Mouse (Mus musculus): ENCODE results near the gene Six3. TPM values are rescaled to one million over a fixed set of nuclear protein-coding genes. Genes with fewer than 3 reads are reported as not detected.

The Six3 gene
- polyA plus RNA-seq, 1 experiment from 2014 or later, result 4.0 TPM

DNA sequence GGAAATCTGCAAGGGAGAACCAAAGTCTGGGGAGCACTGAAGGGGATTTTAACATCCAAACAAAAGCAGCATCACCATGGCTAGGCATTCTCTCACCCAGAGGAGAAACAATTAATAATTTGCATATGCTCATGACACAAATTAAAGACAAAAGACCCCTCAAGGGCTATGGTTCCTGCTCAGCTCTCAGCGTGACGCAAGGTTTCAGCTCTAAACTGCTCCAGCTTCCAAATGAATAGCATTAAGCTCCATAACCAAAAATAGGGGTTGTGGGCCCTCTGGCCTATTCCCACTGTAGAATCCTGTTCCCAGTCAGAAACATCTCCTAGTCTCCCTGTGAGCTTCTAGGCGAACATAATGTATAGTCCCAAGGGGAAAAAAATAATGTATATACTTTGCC is 6.9 kb upstream of the Six3 start:
- Histone ChIP-seq H3K36me3 (no peaks in the 10 kb centered on the region), H3K4me1 (peaks cover 26% of the 10 kb centered on the region), H3K4me3 (no peak overlapping the region), H3K27ac (replicated peaks) (no peak overlapping the region), H3K9me3 (replicated peaks) (no peaks in the 10 kb centered on the region), H3K27me3 (ENCODE audit: low read depth, poor library complexity, severe bottlenecking) (peaks cover 100% of the 10 kb centered on the region)
- no peak for DNase-seq (ENCODE audit: low spot score)
- 5% methylated on average over 3 of the region's 3 CpGs for WGBS

DNA sequence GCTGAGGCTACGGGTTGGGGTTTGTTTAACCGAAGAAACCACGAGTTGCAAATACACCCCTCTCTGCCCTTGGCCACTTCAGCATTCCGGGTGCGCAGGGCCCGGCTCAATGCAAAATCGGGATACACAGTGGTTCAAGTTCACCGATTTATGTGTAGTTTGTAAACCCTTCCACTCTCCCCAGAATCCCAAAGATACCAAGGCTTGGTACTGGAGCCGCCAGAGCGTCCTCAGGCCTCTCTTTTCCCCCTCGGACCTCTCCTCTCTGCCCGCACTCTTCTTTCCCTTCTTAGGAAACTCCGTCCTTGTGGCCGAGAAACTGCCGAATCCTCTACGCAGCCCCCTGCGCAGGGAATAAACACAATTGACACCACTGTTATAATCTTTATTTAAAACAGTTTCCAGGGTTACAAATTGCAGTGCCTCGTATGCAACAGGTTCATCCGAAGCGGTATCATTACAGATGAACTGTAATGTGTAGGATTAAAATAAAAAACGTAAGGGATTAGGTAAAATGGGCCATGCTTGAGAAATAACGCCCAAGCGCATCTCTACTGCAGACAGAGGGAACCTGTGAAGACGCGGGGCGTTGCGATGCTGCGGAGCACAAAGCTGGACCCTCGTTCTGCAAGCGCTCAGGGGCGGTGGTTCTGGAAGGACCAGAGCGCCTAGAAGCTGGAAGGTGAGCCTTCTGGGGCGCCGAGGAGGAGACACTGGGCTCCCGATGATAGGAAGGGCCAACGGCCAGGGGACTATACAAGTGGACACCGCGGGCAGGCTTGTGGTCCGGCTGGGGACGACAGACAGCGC is 5.6 kb upstream of the Six3 start:
- H3K9me3 ChIP-seq (replicated peaks), result no peaks in the 10 kb centered on the region
- peak overlapping the region; percentile 46; the same call in 1 of the 2 replicates for H3K27ac ChIP-seq (replicated peaks)
- H3K27me3 ChIP-seq (ENCODE audit: low read depth, poor library complexity, severe bottlenecking), result peaks cover 100% of the 10 kb centered on the region
- peaks cover 21% of the 10 kb centered on the region for H3K4me1 ChIP-seq
- peak overlapping the region; percentile 41 for H3K4me3 ChIP-seq
- H3K36me3 ChIP-seq, result no peaks in the 10 kb centered on the region
- WGBS, result 1% methylated on average over 41 of the region's 41 CpGs
- peak; percentile 62 for DNase-seq (ENCODE audit: low spot score)

DNA sequence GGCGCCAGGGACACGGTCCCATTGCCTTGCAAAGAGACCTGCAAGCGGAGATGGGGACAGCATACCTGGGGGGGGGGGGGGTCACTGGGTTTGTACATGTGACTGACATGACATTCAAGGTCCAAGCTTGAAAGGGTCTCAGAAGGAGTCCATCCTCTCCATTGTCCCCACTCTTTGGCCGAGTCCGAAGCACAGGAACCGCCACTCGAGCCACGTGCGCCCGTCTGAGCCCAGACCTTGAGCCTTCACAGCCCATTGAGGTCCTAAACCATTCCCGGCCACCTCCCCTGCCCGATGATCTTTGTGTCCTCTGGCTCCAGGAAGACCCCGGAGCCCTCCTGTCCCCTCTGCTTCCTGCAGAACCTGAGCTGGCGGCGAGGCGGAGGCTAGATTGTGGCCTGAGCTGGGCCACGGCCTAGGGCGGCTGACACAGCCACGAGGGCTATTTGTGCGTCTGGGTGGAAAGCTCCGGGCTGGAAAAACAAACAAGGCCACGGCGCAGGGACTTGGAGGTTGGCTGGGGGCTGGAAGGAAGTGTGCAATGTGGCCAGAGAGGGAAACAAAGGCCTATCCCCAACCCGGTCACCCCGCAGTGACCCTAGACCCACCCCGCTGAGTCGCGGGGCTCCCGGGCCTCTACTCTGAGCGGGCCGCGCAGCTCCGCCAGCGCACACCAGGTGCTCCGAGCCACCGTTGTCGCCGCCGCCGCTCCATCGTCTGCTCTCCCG is 4.9 kb upstream of the Six3 start:
- peak overlapping the region; percentile 41 for H3K4me3 ChIP-seq
- peak; percentile 77 for DNase-seq (ENCODE audit: low spot score)
- H3K27ac ChIP-seq (replicated peaks), result peak overlapping the region; percentile 46
- H3K36me3 ChIP-seq, result no peaks in the 10 kb centered on the region
- WGBS, result under 1% methylated on average over 42 of the region's 42 CpGs
- H3K9me3 ChIP-seq (replicated peaks), result no peaks in the 10 kb centered on the region
- peaks cover 100% of the 10 kb centered on the region for H3K27me3 ChIP-seq (ENCODE audit: low read depth, poor library complexity, severe bottlenecking)
- peaks cover 25% of the 10 kb centered on the region for H3K4me1 ChIP-seq

DNA sequence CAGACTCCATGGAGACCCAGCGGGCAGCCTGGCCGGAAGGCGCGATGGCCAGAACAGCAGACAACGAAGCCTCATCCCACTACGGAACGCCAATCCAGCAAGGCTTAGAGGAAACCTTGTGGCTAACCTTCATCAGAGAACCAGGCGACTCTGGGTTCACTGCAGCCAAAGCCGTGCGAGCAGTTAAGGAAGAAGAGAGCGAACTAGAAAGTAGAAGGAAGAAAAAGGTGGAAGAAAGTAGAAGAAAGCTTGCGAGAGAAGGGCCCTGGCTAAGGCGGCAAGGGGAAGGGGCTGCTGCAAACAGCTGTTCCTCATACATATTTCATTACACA is 4.3 kb upstream of the Six3 start:
- Histone ChIP-seq H3K27me3 (ENCODE audit: low read depth, poor library complexity, severe bottlenecking) (peaks cover 100% of the 10 kb centered on the region), H3K36me3 (no peaks in the 10 kb centered on the region), H3K9me3 (replicated peaks) (no peaks in the 10 kb centered on the region), H3K4me3 (peak overlapping the region; percentile 41), H3K27ac (replicated peaks) (peak overlapping the region; percentile 46), H3K4me1 (peaks cover 31% of the 10 kb centered on the region)
- WGBS, result under 1% methylated on average over 13 of the region's 13 CpGs
- DNase-seq (ENCODE audit: low spot score), result no peak

DNA sequence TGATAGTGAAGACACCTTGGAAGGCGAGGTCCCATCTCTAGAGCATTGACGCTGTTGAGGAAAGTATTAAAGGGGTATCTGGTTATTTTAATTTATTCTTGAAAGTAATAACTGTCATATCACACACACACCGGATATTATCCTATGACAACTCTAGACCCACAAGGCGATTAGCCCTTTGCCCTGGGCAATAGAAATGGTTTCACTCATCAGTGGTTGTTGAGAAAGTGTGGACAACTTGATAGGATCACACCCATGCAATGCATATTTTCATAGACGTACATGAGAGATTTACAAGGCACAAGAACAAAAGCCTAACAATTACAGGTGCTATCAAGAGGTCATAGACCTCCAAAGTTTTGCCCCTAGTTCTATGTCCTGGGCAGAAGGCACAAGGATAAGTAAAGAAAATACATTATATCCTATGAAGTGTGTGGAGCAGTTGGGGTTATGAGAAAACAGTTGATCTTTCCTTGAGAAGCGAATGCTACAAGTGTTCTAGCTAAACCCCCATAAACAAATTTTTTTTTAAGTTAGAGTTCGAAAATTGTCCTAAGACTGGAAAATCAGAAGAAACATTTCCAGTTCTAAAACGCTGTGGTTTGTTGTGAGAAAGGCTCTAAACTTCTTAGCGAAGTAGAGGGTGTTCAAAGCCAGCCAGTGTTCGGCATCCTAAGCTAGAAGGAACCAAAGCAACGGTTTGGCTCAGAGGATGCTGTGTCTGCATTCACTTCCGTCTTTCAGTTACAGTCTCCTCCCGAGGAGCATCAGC is 3.6 kb upstream of the Six3 start:
- H3K36me3 ChIP-seq, result no peaks in the 10 kb centered on the region
- peaks cover 100% of the 10 kb centered on the region for H3K27me3 ChIP-seq (ENCODE audit: low read depth, poor library complexity, severe bottlenecking)
- 9% methylated on average over 13 of the region's 13 CpGs for WGBS
- no peak overlapping the region for H3K4me3 ChIP-seq
- no peak for DNase-seq (ENCODE audit: low spot score)
- peaks cover 38% of the 10 kb centered on the region for H3K4me1 ChIP-seq
- no peak overlapping the region for H3K27ac ChIP-seq (replicated peaks)
- H3K9me3 ChIP-seq (replicated peaks), result no peaks in the 10 kb centered on the region

DNA sequence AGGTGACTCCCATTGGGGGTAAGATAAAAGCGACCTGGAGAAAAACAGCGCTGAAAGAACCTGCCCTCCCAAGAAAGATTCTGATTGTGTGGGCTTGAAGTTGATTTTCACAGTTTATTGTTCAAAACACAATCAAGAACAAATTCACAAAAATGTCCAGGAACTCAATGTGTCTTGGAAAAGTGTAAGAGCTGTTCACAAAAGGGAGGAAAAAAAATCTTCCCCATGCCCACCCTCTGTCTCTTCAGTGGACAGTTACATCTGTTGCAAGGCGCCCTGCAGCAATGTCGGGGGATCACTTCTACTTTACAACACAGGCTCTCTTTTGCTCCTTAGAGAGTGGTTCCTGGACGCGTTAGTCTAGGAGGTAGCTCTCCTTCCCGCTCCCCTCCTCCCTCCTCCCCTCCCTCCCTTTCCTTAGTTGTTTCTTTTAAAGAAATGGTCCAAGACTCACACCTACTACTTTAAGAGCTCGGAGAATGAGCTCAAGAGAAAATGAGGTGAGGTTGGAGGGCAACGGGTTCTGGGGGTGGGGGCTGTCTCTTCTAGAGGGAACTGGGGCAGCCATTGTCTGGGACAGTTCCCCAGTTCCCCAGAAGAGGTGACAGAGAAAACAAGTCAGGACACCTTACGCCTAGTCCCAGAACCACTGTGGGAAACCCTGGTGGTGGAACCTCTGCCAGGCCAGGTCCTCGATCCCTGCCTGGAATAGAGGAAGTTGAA is 2.9 kb upstream of the Six3 start:
- no peak for DNase-seq (ENCODE audit: low spot score)
- no peak overlapping the region for H3K27ac ChIP-seq (replicated peaks)
- H3K36me3 ChIP-seq, result no peaks in the 10 kb centered on the region
- WGBS, result 8% methylated on average over 11 of the region's 11 CpGs
- peaks cover 46% of the 10 kb centered on the region for H3K4me1 ChIP-seq
- peaks cover 100% of the 10 kb centered on the region for H3K27me3 ChIP-seq (ENCODE audit: low read depth, poor library complexity, severe bottlenecking)
- H3K4me3 ChIP-seq, result no peak overlapping the region
- no peaks in the 10 kb centered on the region for H3K9me3 ChIP-seq (replicated peaks)

DNA sequence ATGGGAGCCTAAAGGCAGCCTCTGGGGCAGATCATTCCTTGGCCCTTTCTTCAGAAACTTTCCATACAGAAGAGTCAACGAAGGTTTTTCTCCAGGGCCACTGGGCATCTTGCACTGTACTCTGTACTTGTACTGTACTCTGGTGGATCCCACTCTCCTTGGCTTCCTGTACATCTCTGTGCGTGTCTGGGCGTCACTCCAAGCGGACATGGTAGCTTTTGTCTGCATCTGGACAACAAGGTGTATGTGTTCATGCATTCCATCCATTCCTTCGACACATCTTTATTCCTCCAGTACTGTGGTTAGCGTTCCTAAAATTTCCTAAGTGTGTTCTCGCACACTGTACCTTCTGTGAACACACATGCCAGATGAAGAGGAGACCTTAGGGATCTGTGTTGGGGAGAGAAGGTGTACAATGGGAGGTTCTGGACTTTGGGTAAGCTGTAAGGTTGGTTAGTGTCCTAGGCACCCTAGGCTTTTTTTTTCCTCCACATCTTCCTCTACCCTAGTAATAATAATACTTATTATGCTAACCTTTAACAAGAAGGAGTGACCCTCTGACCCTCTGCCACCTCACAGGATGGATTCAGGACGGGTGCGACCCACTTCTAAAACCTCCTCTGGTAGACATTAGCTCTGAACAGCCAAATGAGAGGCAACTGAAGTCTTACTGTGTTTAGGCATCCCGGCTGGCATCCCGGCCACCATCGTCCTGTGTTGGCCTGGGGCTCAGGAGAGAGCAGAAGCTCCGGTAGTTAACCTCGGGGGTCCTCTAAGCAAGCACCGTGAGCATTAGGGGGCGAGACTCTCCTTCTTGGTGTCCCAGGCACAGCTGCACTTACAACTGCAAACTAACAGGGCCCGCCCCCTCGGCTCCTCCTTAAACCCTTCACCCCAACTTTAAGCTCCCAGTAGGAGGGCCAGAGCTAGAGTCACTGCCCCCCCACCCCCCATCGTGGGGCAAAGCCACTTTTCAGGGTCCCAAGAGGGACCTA is 1.6 kb upstream of the Six3 start:
- peaks cover 100% of the 10 kb centered on the region for H3K27me3 ChIP-seq (ENCODE audit: low read depth, poor library complexity, severe bottlenecking)
- WGBS, result 10% methylated on average over 19 of the region's 19 CpGs
- no peak overlapping the region for H3K27ac ChIP-seq (replicated peaks)
- peak overlapping the region; percentile 27 for H3K4me3 ChIP-seq
- H3K4me1 ChIP-seq, result peaks cover 53% of the 10 kb centered on the region
- no peaks in the 10 kb centered on the region for H3K9me3 ChIP-seq (replicated peaks)
- no peaks in the 10 kb centered on the region for H3K36me3 ChIP-seq
- DNase-seq (ENCODE audit: low spot score), result peak; percentile 38

DNA sequence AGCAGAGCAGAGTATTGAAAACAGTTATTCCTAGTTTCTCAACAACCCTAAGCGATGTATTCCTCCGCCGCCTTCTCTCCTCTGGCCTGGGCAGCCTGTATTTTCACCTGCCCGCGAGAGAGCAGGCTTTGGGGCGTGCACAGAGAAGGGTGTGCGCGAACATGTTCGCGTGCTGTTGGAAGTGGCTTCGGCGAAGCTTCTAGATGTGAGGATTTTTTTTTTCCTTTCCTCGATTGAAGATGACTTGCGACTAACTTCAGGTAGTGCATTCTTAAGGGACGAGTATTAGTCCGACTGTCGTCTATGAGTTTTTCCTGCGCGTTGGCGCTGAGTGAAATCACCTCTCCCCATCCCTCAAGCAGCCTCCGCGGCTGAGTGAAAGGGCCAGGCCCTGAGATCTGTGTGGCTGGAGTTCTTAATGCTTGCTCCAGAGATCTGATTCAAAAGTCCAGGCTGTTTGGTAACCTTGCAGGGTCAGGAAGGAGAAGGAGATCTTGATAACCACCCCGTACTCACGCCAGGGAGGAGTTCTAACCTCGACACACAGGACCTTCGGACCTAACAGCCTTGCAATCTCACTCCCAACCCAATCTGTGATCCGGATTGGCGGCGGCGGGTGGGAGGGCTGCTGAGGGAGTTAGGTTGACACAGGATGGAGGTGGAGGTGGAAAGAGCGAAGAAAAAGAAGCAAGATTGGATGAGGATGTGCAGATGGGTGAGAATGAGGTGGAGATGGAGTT is 712 bp upstream of the Six3 start:
- H3K4me3 ChIP-seq, result peak overlapping the region; percentile 51
- H3K27ac ChIP-seq (replicated peaks), result no peak overlapping the region
- H3K27me3 ChIP-seq (ENCODE audit: low read depth, poor library complexity, severe bottlenecking), result peaks cover 100% of the 10 kb centered on the region
- no peak for DNase-seq (ENCODE audit: low spot score)
- H3K4me1 ChIP-seq, result peaks cover 59% of the 10 kb centered on the region
- WGBS, result 1% methylated on average over 31 of the region's 31 CpGs
- no peaks in the 10 kb centered on the region for H3K36me3 ChIP-seq
- H3K9me3 ChIP-seq (replicated peaks), result no peaks in the 10 kb centered on the region

DNA sequence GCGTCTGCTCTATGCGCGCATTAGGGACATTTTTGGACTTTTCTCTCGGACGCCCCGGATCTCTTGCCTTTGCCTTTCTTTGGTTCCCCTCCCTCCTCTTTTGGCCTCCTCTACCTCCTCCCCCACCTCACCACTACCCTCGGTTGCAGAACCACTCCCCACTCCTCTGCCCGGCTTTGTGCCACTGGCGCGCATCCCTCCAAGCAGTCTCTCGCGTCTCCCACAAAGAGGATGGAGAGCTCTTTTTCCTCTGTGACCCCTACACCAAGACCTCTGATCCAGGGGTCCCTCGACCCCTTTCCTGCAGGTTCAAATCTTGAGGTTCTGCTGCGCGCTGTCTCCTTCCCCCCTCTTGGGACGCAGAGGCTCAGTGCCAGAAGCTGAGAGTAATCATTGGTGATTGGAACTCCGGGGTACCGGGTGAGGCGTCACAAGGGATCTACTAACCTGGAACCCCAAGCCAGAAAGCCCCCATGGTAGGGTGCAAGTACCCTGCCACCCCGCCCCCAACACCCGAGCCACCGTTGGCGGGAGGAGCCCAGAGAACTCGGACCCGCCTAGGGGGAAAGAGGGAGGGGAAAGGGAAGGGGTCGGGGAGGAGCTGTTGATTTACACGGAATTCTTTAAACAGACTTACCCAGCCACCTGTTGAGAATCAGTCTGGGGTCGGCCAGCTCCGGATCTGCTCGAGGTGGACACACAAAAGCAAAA is 758 bp downstream of the Six3 start:
- DNase-seq (ENCODE audit: low spot score), result peak; percentile 29

DNA sequence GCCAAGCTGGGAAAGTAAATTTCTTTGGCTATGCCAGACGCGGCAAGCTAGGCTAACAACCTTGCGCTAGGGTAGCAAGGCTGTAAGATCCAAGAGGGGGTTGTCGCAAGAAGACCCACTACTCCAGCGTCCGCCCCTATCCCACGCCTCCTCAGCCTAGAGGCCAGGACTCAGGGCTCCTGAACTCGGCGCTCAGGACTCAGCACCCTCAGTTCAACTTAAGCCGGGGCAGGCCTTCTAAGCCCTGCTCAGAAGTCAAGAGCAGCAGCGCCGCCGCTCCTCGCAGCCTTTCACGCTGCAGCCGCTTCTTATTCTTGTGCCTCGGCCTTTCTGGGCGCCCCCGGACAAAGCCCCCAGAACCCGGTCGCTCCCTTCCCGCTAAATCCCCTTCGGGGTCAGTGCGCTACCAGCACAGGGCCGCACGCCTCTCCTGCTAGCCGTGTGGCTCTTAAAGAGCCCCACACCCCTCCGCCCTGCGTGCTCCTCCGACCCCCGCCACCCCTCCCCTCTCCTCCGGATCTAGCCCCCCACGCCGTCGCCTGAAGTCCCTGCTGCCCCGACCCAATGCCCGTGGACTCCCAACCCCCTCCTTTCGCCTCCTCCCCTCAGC is 1.4 kb downstream of the Six3 start:
- Histone ChIP-seq H3K4me3 (peak overlapping the region; percentile 51), H3K36me3 (no peaks in the 10 kb centered on the region), H3K9me3 (replicated peaks) (no peaks in the 10 kb centered on the region), H3K27ac (replicated peaks) (peak overlapping the region; percentile 18), H3K4me1 (peaks cover 62% of the 10 kb centered on the region), H3K27me3 (ENCODE audit: low read depth, poor library complexity, severe bottlenecking) (peaks cover 100% of the 10 kb centered on the region)
- DNase-seq (ENCODE audit: low spot score), result peak; percentile 67
- WGBS, result under 1% methylated on average over 38 of the region's 38 CpGs

More for the DNA sequence above, 758 bp downstream of the Six3 start:
- WGBS, result 1% methylated on average over 30 of the region's 30 CpGs
- Histone ChIP-seq H3K27me3 (ENCODE audit: low read depth, poor library complexity, severe bottlenecking) (peaks cover 100% of the 10 kb centered on the region), H3K36me3 (no peaks in the 10 kb centered on the region), H3K27ac (replicated peaks) (peak overlapping the region; percentile 18), H3K4me1 (peaks cover 59% of the 10 kb centered on the region), H3K9me3 (replicated peaks) (no peaks in the 10 kb centered on the region), H3K4me3 (peak overlapping the region; percentile 51)

Data from midbrain, embryonic 10.5 days (tissue).